Mouse (Mus musculus): ENCODE measurements around the gene Chd2. TPM values are rescaled to one million over a fixed set of nuclear protein-coding genes. Genes with fewer than 3 reads are reported as not detected.

Gene Chd2
- polyA plus RNA-seq, 1 experiment, result 96.4 TPM

DNA sequence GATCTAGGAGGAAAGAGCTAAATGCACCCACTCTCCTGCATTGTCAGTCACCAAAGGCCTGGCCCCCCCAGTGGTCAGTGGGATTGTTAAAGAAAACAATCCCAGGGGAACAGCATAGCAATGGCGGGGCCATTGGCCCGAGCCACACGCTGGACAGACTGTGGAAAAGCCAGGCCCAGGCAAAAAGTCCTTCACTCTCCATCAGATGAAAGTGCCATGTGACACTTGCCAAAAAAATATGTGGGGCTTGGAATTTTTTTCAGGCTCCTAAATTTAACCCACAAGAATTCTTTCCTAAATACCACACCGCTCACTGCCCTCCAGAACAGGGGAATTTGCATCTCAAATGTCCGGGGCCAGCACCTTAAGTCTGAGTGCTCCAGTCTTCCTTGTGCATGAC is 120.8 kb downstream of the Chd2 start:
- no peak overlapping the region for H3K27ac ChIP-seq (ENCODE audit: control insufficient read depth, insufficient read depth, low read depth, low read length, poor library complexity)
- TF ChIP-seq POLR2A (IDR thresholded peaks at IDR 0.05; ENCODE audit: borderline replicate concordance, control insufficient read depth, low read depth, low read length), result no peak
- 92% methylated on average over 5 of the region's 5 CpGs for WGBS

DNA sequence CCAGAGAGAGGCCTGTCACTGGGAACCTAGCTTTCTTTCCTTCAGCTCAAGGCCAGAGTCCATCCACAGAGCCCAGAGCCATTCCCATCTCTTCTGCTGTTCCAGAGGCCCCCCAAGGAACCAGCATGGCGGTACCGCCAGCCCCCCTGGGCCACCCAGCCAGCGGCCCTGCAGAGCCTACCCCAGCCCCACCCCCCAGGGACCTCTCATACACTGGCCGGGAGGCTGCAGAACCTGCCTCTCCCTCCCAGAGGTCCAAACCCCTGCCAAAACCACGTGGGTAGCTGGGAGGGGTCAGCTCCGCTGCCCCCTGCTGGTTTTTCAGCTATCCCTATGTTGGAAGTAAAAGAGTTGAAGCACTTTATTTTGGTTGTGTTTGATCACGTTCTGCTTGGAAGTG is 122.3 kb downstream of the Chd2 start:
- no peak for TF ChIP-seq CTCF (IDR thresholded peaks at IDR 0.05; ENCODE audit: control insufficient read depth, insufficient read depth, low read length)
- TF ChIP-seq POLR2A (IDR thresholded peaks at IDR 0.05; ENCODE audit: borderline replicate concordance, control insufficient read depth, low read depth, low read length), result no peak
- Histone ChIP-seq H3K4me1 (ENCODE audit: control insufficient read depth, insufficient read depth, low read length) (no peaks in the 10 kb centered on the region), H3K27ac (ENCODE audit: control insufficient read depth, insufficient read depth, low read depth, low read length, poor library complexity) (no peak overlapping the region), H3K4me3 (replicated peaks; ENCODE audit: control insufficient read depth, low read depth, low read length) (no peak overlapping the region)
- WGBS, result 52% methylated on average over 7 of the region's 7 CpGs

More for the DNA sequence above, 120.8 kb downstream of the Chd2 start:
- no peak overlapping the region for H3K4me3 ChIP-seq (replicated peaks; ENCODE audit: control insufficient read depth, low read depth, low read length)
- no peaks in the 10 kb centered on the region for H3K4me1 ChIP-seq (ENCODE audit: control insufficient read depth, insufficient read depth, low read length)

DNA sequence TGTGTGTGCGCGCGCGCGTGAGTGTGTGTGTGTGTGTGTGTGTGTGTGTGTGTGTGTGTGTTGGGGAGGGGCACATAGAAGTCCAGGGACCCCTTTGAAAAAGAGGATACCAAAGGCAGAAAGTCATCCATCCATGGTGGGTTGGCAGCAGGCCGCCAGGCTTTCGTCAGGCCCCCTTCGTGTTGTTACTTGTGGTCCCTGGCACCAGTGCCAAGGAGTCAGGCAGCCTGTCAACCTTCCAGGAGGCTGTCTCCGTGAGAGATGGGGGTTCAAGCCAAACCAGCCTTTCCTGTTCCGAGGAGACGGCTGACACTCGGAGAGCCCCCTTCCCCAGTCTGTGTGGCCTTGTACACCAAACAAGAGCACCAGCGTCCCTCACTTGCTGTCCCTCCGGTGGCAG is 127.4 kb downstream of the Chd2 start:
- H3K27ac ChIP-seq (ENCODE audit: control insufficient read depth, insufficient read depth, low read depth, low read length, poor library complexity), result no peak overlapping the region
- TF ChIP-seq POLR2A (IDR thresholded peaks at IDR 0.05; ENCODE audit: borderline replicate concordance, control insufficient read depth, low read depth, low read length), result no peak
- no peak for TF ChIP-seq CTCF (IDR thresholded peaks at IDR 0.05; ENCODE audit: control insufficient read depth, insufficient read depth, low read length)
- no peak overlapping the region for H3K4me3 ChIP-seq (replicated peaks; ENCODE audit: control insufficient read depth, low read depth, low read length)
- no peaks in the 10 kb centered on the region for H3K4me1 ChIP-seq (ENCODE audit: control insufficient read depth, insufficient read depth, low read length)
- 82% methylated on average over 14 of the region's 14 CpGs for WGBS

DNA sequence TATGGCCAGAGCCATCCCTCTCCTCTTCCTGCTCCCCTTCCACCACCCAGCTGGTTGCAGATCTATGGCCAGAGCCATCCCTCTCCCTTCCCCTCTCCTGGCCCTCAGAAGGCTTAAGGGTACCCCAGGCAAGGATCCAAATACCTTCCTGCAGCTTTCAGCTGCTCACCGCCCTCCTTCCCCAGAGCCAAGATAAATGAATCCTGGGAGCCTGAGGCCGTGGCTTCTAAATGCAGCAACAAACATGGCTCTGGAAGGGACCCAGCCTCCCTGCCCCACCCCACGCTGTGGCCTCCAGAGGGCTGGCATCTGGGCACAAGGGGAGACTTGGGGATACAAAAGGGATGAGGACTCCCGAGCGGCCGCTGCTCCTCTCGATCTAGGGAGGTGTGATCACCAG is 129.2 kb downstream of the Chd2 start:
- Histone ChIP-seq H3K4me3 (replicated peaks; ENCODE audit: control insufficient read depth, low read depth, low read length) (no peak overlapping the region), H3K27ac (ENCODE audit: control insufficient read depth, insufficient read depth, low read depth, low read length, poor library complexity) (no peak overlapping the region), H3K4me1 (ENCODE audit: control insufficient read depth, insufficient read depth, low read length) (no peaks in the 10 kb centered on the region)
- TF ChIP-seq POLR2A (IDR thresholded peaks at IDR 0.05; ENCODE audit: borderline replicate concordance, control insufficient read depth, low read depth, low read length), result no peak
- TF ChIP-seq CTCF (IDR thresholded peaks at IDR 0.05; ENCODE audit: control insufficient read depth, insufficient read depth, low read length), result no peak
- 84% methylated on average over 7 of the region's 7 CpGs for WGBS

DNA sequence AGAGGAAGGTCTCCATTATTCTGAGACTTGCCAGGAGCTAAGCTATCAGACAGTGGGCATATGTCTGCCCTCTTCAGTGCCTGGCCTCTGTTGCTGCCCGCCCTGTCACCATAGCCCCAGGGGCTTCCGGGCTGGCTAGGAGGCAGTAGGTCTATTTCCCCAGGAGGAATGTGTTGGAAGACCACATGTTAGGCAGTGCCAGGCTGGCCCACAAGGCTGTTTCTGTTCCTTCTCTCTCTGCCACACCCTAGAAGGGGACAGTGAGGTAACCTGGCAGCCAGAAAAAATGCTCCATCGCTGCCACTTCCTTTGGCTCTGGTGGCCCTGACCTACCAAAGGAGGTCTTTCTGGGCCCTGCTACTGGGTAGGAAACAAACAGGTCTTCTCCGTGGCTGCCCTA is 129.6 kb downstream of the Chd2 start:
- TF ChIP-seq CTCF (IDR thresholded peaks at IDR 0.05; ENCODE audit: control insufficient read depth, insufficient read depth, low read length), result no peak
- TF ChIP-seq POLR2A (IDR thresholded peaks at IDR 0.05; ENCODE audit: borderline replicate concordance, control insufficient read depth, low read depth, low read length), result no peak
- WGBS, result 70% methylated on average over 4 of the region's 4 CpGs
- Histone ChIP-seq H3K4me3 (replicated peaks; ENCODE audit: control insufficient read depth, low read depth, low read length) (no peak overlapping the region), H3K4me1 (ENCODE audit: control insufficient read depth, insufficient read depth, low read length) (no peaks in the 10 kb centered on the region), H3K27ac (ENCODE audit: control insufficient read depth, insufficient read depth, low read depth, low read length, poor library complexity) (no peak overlapping the region)

DNA sequence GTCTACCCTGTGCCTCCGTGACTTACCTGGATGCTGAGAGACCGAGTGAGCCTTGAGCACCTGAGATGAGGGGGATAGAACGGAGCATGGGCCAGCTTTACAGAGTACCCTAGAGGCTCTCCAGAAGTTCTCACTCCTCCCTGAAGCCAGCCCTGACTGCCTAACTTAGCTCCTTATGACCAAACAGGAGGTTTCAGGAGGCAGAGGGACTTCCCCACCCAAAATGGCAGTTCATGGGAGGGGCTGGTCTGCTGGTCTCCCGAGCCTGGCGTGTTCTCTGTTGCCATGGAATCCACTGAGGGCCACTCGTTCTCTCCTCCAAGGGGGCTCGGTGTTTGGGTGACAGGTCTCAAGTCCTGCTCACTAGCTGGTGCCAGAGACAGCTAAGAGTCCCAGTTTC is 130.1 kb downstream of the Chd2 start:
- Histone ChIP-seq H3K4me3 (replicated peaks; ENCODE audit: control insufficient read depth, low read depth, low read length) (no peak overlapping the region), H3K27ac (ENCODE audit: control insufficient read depth, insufficient read depth, low read depth, low read length, poor library complexity) (no peak overlapping the region), H3K4me1 (ENCODE audit: control insufficient read depth, insufficient read depth, low read length) (no peaks in the 10 kb centered on the region)
- WGBS, result 66% methylated on average over 7 of the region's 7 CpGs
- no peak for TF ChIP-seq POLR2A (IDR thresholded peaks at IDR 0.05; ENCODE audit: borderline replicate concordance, control insufficient read depth, low read depth, low read length)
- no peak for TF ChIP-seq CTCF (IDR thresholded peaks at IDR 0.05; ENCODE audit: control insufficient read depth, insufficient read depth, low read length)

DNA sequence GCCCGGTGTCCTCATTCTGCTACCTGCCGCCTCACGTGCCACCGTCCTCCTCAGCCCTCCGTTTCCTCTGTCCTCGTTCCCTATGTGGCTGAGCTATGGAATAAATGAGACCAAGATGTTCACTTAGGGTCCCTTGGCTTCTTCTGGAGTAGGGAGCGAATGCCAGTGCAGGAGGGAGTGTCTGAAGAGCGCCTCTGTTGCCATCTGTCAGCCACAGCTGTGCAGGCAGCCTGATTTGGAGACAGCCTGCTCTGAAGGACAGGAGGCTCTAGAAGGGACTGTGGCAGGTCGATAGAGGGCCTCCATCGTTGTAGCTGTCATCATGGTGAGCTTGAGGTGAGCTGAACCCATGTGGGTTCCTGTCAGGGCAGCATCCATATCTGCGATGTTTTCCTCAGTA is 136.1 kb downstream of the Chd2 start:
- WGBS, result 83% methylated on average over 11 of the region's 11 CpGs
- H3K27ac ChIP-seq (ENCODE audit: control insufficient read depth, insufficient read depth, low read depth, low read length, poor library complexity), result no peak overlapping the region
- no peak overlapping the region for H3K4me3 ChIP-seq (replicated peaks; ENCODE audit: control insufficient read depth, low read depth, low read length)
- TF ChIP-seq POLR2A (IDR thresholded peaks at IDR 0.05; ENCODE audit: borderline replicate concordance, control insufficient read depth, low read depth, low read length), result no peak
- no peak for TF ChIP-seq CTCF (IDR thresholded peaks at IDR 0.05; ENCODE audit: control insufficient read depth, insufficient read depth, low read length)
- no peaks in the 10 kb centered on the region for H3K4me1 ChIP-seq (ENCODE audit: control insufficient read depth, insufficient read depth, low read length)

DNA sequence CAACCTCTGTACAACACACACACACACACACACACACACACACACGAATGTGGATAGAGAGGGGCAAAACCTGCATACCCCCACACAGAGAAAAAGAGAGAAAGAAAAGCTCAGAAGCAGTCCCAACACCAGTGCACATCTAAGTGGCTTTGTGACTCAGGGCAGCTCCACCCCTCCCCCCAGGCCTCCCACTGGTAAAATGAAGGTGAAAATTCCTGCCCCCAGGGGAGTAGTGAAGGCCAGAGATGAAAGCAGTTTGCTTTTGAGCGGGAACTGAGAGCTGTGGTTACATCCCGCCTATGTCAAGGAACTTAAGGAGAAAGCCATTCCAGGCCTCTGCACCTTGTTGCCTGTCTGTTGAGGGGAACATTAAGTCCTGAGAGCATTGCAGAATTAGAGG is 138.1 kb downstream of the Chd2 start:
- Histone ChIP-seq H3K27ac (ENCODE audit: control insufficient read depth, insufficient read depth, low read depth, low read length, poor library complexity) (no peak overlapping the region), H3K4me3 (replicated peaks; ENCODE audit: control insufficient read depth, low read depth, low read length) (no peak overlapping the region), H3K4me1 (ENCODE audit: control insufficient read depth, insufficient read depth, low read length) (no peaks in the 10 kb centered on the region)
- TF ChIP-seq CTCF (IDR thresholded peaks at IDR 0.05; ENCODE audit: control insufficient read depth, insufficient read depth, low read length), result no peak
- no peak for TF ChIP-seq POLR2A (IDR thresholded peaks at IDR 0.05; ENCODE audit: borderline replicate concordance, control insufficient read depth, low read depth, low read length)
- 56% methylated on average over 3 of the region's 3 CpGs for WGBS

DNA sequence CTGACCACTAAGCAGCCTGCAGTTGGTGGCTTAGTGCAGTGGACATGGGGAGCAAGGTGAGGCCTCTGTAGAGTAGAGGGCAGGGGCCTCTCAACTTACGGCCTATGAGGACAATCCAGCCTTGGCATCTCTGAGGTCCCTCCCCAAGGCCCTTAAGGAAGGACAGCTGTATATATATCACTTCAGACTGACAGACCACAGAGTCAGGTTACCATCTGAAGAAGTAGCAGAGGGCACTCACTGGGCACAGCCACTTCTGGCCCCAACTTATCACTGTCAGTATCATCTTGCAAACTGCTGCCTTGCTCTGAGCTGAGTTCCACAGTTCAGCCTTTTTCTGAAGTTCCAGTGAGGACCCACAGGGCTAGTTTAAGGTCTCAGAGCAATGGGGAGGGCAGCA is 139.0 kb downstream of the Chd2 start:
- 83% methylated on average over 1 of the region's 1 CpGs for WGBS
- H3K4me3 ChIP-seq (replicated peaks; ENCODE audit: control insufficient read depth, low read depth, low read length), result no peak overlapping the region
- no peaks in the 10 kb centered on the region for H3K4me1 ChIP-seq (ENCODE audit: control insufficient read depth, insufficient read depth, low read length)
- no peak overlapping the region for H3K27ac ChIP-seq (ENCODE audit: control insufficient read depth, insufficient read depth, low read depth, low read length, poor library complexity)
- no peak for TF ChIP-seq POLR2A (IDR thresholded peaks at IDR 0.05; ENCODE audit: borderline replicate concordance, control insufficient read depth, low read depth, low read length)
- TF ChIP-seq CTCF (IDR thresholded peaks at IDR 0.05; ENCODE audit: control insufficient read depth, insufficient read depth, low read length), result no peak
